Mouse (Mus musculus): ENCODE measurements around the gene Gm49318. TPM values are rescaled to one million over a fixed set of nuclear protein-coding genes. Genes with fewer than 3 reads are reported as not detected.

The Gm49318 gene
- polyA plus RNA-seq, 1 experiment from 2014 or later: not detected

GRCm38 (mm10) chr9:22067195-22067594 lies 3.9 kb downstream of the Gm49318 start:
- H3K4me1 ChIP-seq: peaks cover 5% of the 10 kb centered on the region; the same call in 1 of the 2 replicates
- WGBS: 68% methylated on average over 5 of the region's 5 CpGs
- H3K9me3 ChIP-seq: no peaks in the 10 kb centered on the region
- no peak overlapping the region for H3K4me3 ChIP-seq
- H3K4me2 ChIP-seq: no peak overlapping the region
- no peak overlapping the region for H3K9ac ChIP-seq
- no peaks in the 10 kb centered on the region for H3K27me3 ChIP-seq
- no peak overlapping the region for H3K27ac ChIP-seq
- no peak for ATAC-seq (ENCODE audit: insufficient number of reproducible peaks, insufficient read depth, low FRiP score, low TSS enrichment, low read depth)
- H3K36me3 ChIP-seq: peaks cover 51% of the 10 kb centered on the region

GRCm38 (mm10) chr9:22066433-22066832 lies 4.6 kb downstream of the Gm49318 start:
- WGBS: 74% methylated on average over 3 of the region's 3 CpGs
- H3K27ac ChIP-seq: no peak overlapping the region
- H3K9ac ChIP-seq: no peak overlapping the region
- H3K27me3 ChIP-seq: no peaks in the 10 kb centered on the region
- peaks cover 56% of the 10 kb centered on the region for H3K36me3 ChIP-seq
- no peak overlapping the region for H3K4me2 ChIP-seq
- H3K4me1 ChIP-seq: peaks cover 5% of the 10 kb centered on the region; the same call in 1 of the 2 replicates
- no peak for ATAC-seq (ENCODE audit: insufficient number of reproducible peaks, insufficient read depth, low FRiP score, low TSS enrichment, low read depth)
- no peaks in the 10 kb centered on the region for H3K9me3 ChIP-seq
- no peak overlapping the region for H3K4me3 ChIP-seq

GRCm38 (mm10) chr9:22065642-22066041 lies 5.4 kb downstream of the Gm49318 start:
- Histone ChIP-seq H3K4me3 (no peak overlapping the region), H3K27ac (no peak overlapping the region), H3K4me2 (no peak overlapping the region), H3K4me1 (peaks cover 5% of the 10 kb centered on the region; the same call in 1 of the 2 replicates), H3K27me3 (no peaks in the 10 kb centered on the region), H3K9me3 (no peaks in the 10 kb centered on the region), H3K9ac (no peak overlapping the region), H3K36me3 (peaks cover 61% of the 10 kb centered on the region)
- WGBS: 95% methylated on average over 11 of the region's 11 CpGs
- ATAC-seq (ENCODE audit: insufficient number of reproducible peaks, insufficient read depth, low FRiP score, low TSS enrichment, low read depth): no peak

- no peak overlapping the region for H3K4me2 ChIP-seq
- no peak overlapping the region for H3K4me3 ChIP-seq
- WGBS: 86% methylated on average over 3 of the region's 3 CpGs
- H3K27ac ChIP-seq: no peak overlapping the region
- H3K9me3 ChIP-seq: peaks cover 2% of the 10 kb centered on the region; the same call in 1 of the 2 replicates
- no peaks in the 10 kb centered on the region for H3K27me3 ChIP-seq
- no peaks in the 10 kb centered on the region for H3K4me1 ChIP-seq
- 0 out of 2 replicates have a peak, but pooled peaks have one; percentile 35 for ATAC-seq (ENCODE audit: insufficient number of reproducible peaks, insufficient read depth, low FRiP score, low TSS enrichment, low read depth)
- H3K9ac ChIP-seq: no peak overlapping the region
- peaks cover 66% of the 10 kb centered on the region for H3K36me3 ChIP-seq
Observed at GRCm38 (mm10) chr9:22064341-22064740, 6.7 kb downstream of the Gm49318 start.

- Histone ChIP-seq H3K9me3 (peaks cover 2% of the 10 kb centered on the region; the same call in 1 of the 2 replicates), H3K27me3 (peaks cover 3% of the 10 kb centered on the region), H3K27ac (no peak overlapping the region), H3K36me3 (peaks cover 74% of the 10 kb centered on the region), H3K4me1 (no peaks in the 10 kb centered on the region), H3K4me2 (no peak overlapping the region), H3K4me3 (no peak overlapping the region), H3K9ac (peak overlapping the region; percentile 11; the same call in 1 of the 2 replicates)
- no peak for ATAC-seq (ENCODE audit: insufficient number of reproducible peaks, insufficient read depth, low FRiP score, low TSS enrichment, low read depth)
- WGBS: 77% methylated on average over 2 of the region's 2 CpGs
Observed at GRCm38 (mm10) chr9:22061339-22061738, 9.7 kb downstream of the Gm49318 start.

GRCm38 (mm10) chr9:22058011-22058424 lies 13.0 kb downstream of the Gm49318 start:
- no peak for ATAC-seq (ENCODE audit: insufficient number of reproducible peaks, insufficient read depth, low FRiP score, low TSS enrichment, low read depth)
- no peak overlapping the region for H3K4me2 ChIP-seq
- H3K27me3 ChIP-seq: peaks cover 36% of the 10 kb centered on the region
- no peak overlapping the region for H3K9ac ChIP-seq
- H3K4me1 ChIP-seq: peaks cover 5% of the 10 kb centered on the region; the same call in 1 of the 2 replicates
- H3K27ac ChIP-seq: no peak overlapping the region
- H3K36me3 ChIP-seq: peaks cover 42% of the 10 kb centered on the region
- H3K4me3 ChIP-seq: no peak overlapping the region
- peaks cover 2% of the 10 kb centered on the region; the same call in 1 of the 2 replicates for H3K9me3 ChIP-seq
- WGBS: 86% methylated on average over 9 of the region's 9 CpGs

GRCm38 (mm10) chr9:22057031-22057517 lies 14.0 kb downstream of the Gm49318 start:
- Histone ChIP-seq H3K9me3 (peaks cover 2% of the 10 kb centered on the region; the same call in 1 of the 2 replicates), H3K4me1 (peaks cover 5% of the 10 kb centered on the region; the same call in 1 of the 2 replicates), H3K36me3 (peaks cover 35% of the 10 kb centered on the region), H3K4me3 (no peak overlapping the region), H3K27ac (no peak overlapping the region), H3K4me2 (no peak overlapping the region), H3K9ac (no peak overlapping the region), H3K27me3 (peaks cover 45% of the 10 kb centered on the region)
- 90% methylated on average over 9 of the region's 9 CpGs for WGBS
- ATAC-seq (ENCODE audit: insufficient number of reproducible peaks, insufficient read depth, low FRiP score, low TSS enrichment, low read depth): no peak

- H3K9ac ChIP-seq: no peak overlapping the region
- H3K27ac ChIP-seq: no peak overlapping the region
- no peak overlapping the region for H3K4me3 ChIP-seq
- peaks cover 52% of the 10 kb centered on the region for H3K27me3 ChIP-seq
- H3K36me3 ChIP-seq: peaks cover 29% of the 10 kb centered on the region
- H3K4me1 ChIP-seq: peaks cover 11% of the 10 kb centered on the region
- H3K4me2 ChIP-seq: no peak overlapping the region
- no peak for ATAC-seq (ENCODE audit: insufficient number of reproducible peaks, insufficient read depth, low FRiP score, low TSS enrichment, low read depth)
- 75% methylated on average over 9 of the region's 9 CpGs for WGBS
- peaks cover 2% of the 10 kb centered on the region; the same call in 1 of the 2 replicates for H3K9me3 ChIP-seq
Observed at GRCm38 (mm10) chr9:22056303-22056910, 14.7 kb downstream of the Gm49318 start.

GRCm38 (mm10) chr9:22055713-22056112 lies 15.3 kb downstream of the Gm49318 start:
- H3K27me3 ChIP-seq: peaks cover 59% of the 10 kb centered on the region
- H3K36me3 ChIP-seq: peaks cover 25% of the 10 kb centered on the region
- ATAC-seq (ENCODE audit: insufficient number of reproducible peaks, insufficient read depth, low FRiP score, low TSS enrichment, low read depth): no peak
- H3K9ac ChIP-seq: 0 out of 2 replicates have a peak overlapping the region, but pooled peaks have one; percentile 6
- peaks cover 18% of the 10 kb centered on the region for H3K4me1 ChIP-seq
- peaks cover 2% of the 10 kb centered on the region; the same call in 1 of the 2 replicates for H3K9me3 ChIP-seq
- H3K27ac ChIP-seq: no peak overlapping the region
- H3K4me3 ChIP-seq: no peak overlapping the region
- no peak overlapping the region for H3K4me2 ChIP-seq
- WGBS: 33% methylated on average over 29 of the region's 29 CpGs

- Histone ChIP-seq H3K27me3 (peaks cover 71% of the 10 kb centered on the region), H3K9ac (no peak overlapping the region), H3K4me3 (no peak overlapping the region), H3K4me2 (peak overlapping the region; percentile 29), H3K36me3 (peaks cover 22% of the 10 kb centered on the region), H3K27ac (no peak overlapping the region), H3K4me1 (peaks cover 24% of the 10 kb centered on the region), H3K9me3 (peaks cover 1% of the 10 kb centered on the region; the same call in 1 of the 2 replicates)
- 3% methylated on average over 32 of the region's 32 CpGs for WGBS
- 0 out of 2 replicates have a peak, but pooled peaks have one; percentile 13 for ATAC-seq (ENCODE audit: insufficient number of reproducible peaks, insufficient read depth, low FRiP score, low TSS enrichment, low read depth)
Observed at GRCm38 (mm10) chr9:22054411-22055076, 16.5 kb downstream of the Gm49318 start.

GRCm38 (mm10) chr9:22053657-22054056 lies 17.4 kb downstream of the Gm49318 start:
- Histone ChIP-seq H3K4me2 (no peak overlapping the region), H3K4me3 (no peak overlapping the region), H3K27ac (no peak overlapping the region), H3K4me1 (peaks cover 24% of the 10 kb centered on the region), H3K9me3 (no peaks in the 10 kb centered on the region), H3K36me3 (peaks cover 16% of the 10 kb centered on the region), H3K27me3 (peaks cover 79% of the 10 kb centered on the region), H3K9ac (no peak overlapping the region)
- 24% methylated on average over 6 of the region's 7 CpGs for WGBS
- ATAC-seq (ENCODE audit: insufficient number of reproducible peaks, insufficient read depth, low FRiP score, low TSS enrichment, low read depth): no peak

Measured in embryonic facial prominence, embryonic 13.5 days (tissue).